Mouse (Mus musculus) testis, adult 2 months (tissue): Measurements from ENCODE around the gene Dkk2.

Source experiments
- CTCF ChIP-seq: fragments of 200-500 bp; IDR thresholded peaks from 2 replicates; pipeline ENCODE4 v1.5.1; 2012; ENCODE audit warnings: low read depth, mild to moderate bottlenecking, inconsistent platforms, low read length, moderate library complexity; ENCODE audit not compliant: control insufficient read depth, insufficient read depth, insufficient replicate concordance
- POLR2A ChIP-seq: fragments of 200-500 bp; IDR thresholded peaks from 2 replicates; pipeline ENCODE4 v1.6.1; 2012; ENCODE audit warnings: low read depth, mild to moderate bottlenecking, inconsistent platforms, low read length, moderate library complexity; ENCODE audit not compliant: control insufficient read depth

DNA sequence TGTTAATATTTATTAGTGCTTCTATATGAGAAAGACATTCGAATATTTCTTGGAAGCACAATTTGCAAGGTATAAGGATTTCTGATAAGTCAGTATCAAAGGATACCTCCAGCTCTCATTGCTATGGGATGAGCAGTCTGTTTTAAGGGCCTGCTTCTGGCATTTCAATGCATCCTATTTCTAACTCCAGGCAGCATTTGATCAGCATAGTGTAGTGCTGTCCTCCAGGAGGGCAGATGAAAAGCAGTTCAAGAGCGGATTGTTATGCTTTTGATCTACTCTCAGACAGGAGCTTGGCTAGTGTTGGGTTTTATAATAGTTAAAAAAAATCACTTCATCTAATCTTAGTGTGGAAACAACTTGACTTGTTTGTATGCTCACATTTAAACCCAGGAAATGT, 73.7 kb downstream of the Dkk2 start:
- TF ChIP-seq POLR2A (no peak), CTCF (no peak)
